Mouse (Mus musculus): Measurements from ENCODE around the gene Galk2. TPM values are rescaled to one million over a fixed set of nuclear protein-coding genes. Genes with fewer than 3 reads are reported as not detected.

Gene Galk2
- polyA plus RNA-seq (2017; shearing (Covaris generic)), result 21.2 TPM

GRCm38 (mm10) chr2:125858521-125859280 lies at the start of gene Galk2, which contains the start of gene Cops2:
Gene Galk2, plus strand, starts transcription at chr2:125859109.
Gene Cops2, minus strand, starts transcription at chr2:125859139.

Other genes starting within 250 kb of the Galk2 start
- gene Cep152, start 234.0 kb upstream of the Galk2 start, polyA plus RNA-seq (2017; shearing (Covaris generic)), result 9.9 TPM
- 25.1 TPM for gene Eid1, start 186.0 kb upstream of the Galk2 start, polyA plus RNA-seq (2017; shearing (Covaris generic))
- 0.21 TPM for gene Shc4, start 135.0 kb upstream of the Galk2 start, polyA plus RNA-seq (2017; shearing (Covaris generic))
- 32.5 TPM for gene Secisbp2l, start 76.2 kb upstream of the Galk2 start, polyA plus RNA-seq (2017; shearing (Covaris generic))
- 49.4 TPM for gene Cops2, start within 50 bp of the Galk2 start, polyA plus RNA-seq (2017; shearing (Covaris generic))
- not detected for gene Fgf7, start 175.5 kb downstream of the Galk2 start, polyA plus RNA-seq (2017; shearing (Covaris generic))